Mouse (Mus musculus): Measurements from ENCODE around the gene Gpsm2.

- TF ChIP-seq EP300 (IDR thresholded peaks at IDR 0.05; ENCODE audit: insufficient read depth, low read depth, low read length) (no peak), CTCF (IDR thresholded peaks at IDR 0.05; ENCODE audit: low read depth, low read length) (no peak), POLR2A (IDR thresholded peaks at IDR 0.05; ENCODE audit: insufficient read depth, low read length) (no peak)
Observed at GRCm38 (mm10) chr3:108769547-108769946, 47.4 kb upstream of the Gpsm2 start.

Data from ES-Bruce4 (cell line).